Mouse (Mus musculus): ENCODE measurements around the gene Scoc. TPM values are rescaled to one million over a fixed set of nuclear protein-coding genes. Genes with fewer than 3 reads are reported as not detected.
"Not testable (repeated sequence)": the region's sequence is repeated elsewhere in the genome, so short reads cannot be mapped to it uniquely, and the experiment has no call there.

Gene Scoc
- polyA plus RNA-seq, 1 experiment from 2014 or later = 199 TPM

GRCm38 (mm10) chr8:83429071-83429524 lies 29.1 kb downstream of the Scoc start:
- no peaks in the 10 kb centered on the region for H3K4me1 ChIP-seq (ENCODE audit: control insufficient read depth, insufficient read depth, low read length)
- WGBS = 69% methylated on average over 4 of the region's 4 CpGs
- no peaks in the 10 kb centered on the region for H3K27me3 ChIP-seq (ENCODE audit: control insufficient read depth, insufficient read depth, low read length)
- H3K27ac ChIP-seq (ENCODE audit: low read depth, low read length) = no peak overlapping the region
- H3K4me3 ChIP-seq (ENCODE audit: low read depth, low read length) = no peak overlapping the region
- no peak overlapping the region for H3K4me2 ChIP-seq
- no peak overlapping the region for H3K9ac ChIP-seq (ENCODE audit: low read length)
- H3K36me3 ChIP-seq (ENCODE audit: control insufficient read depth, insufficient read depth, low read length) = peaks cover 5% of the 10 kb centered on the region; the same call in 1 of the 2 replicates
- no peaks in the 10 kb centered on the region for H3K9me3 ChIP-seq (ENCODE audit: control insufficient read depth, low read length)
- ATAC-seq (ENCODE audit: low FRiP score) (no peak), DNase-seq (ENCODE audit: low spot score, missing footprints) (no peak)

GRCm38 (mm10) chr8:83428621-83429020 lies 29.6 kb downstream of the Scoc start:
- not testable (repeated sequence) for H3K4me1 ChIP-seq (ENCODE audit: control insufficient read depth, insufficient read depth, low read length); H3K9ac ChIP-seq (ENCODE audit: low read length); H3K27me3 ChIP-seq (ENCODE audit: control insufficient read depth, insufficient read depth, low read length); H3K9me3 ChIP-seq (ENCODE audit: control insufficient read depth, low read length); H3K36me3 ChIP-seq (ENCODE audit: control insufficient read depth, insufficient read depth, low read length); H3K27ac ChIP-seq (ENCODE audit: low read depth, low read length); H3K4me3 ChIP-seq (ENCODE audit: low read depth, low read length); H3K4me2 ChIP-seq; ATAC-seq (ENCODE audit: low FRiP score); DNase-seq (ENCODE audit: low spot score, missing footprints)
- 89% methylated on average over 3 of the region's 3 CpGs for WGBS

GRCm38 (mm10) chr8:83426949-83427348 lies 31.2 kb downstream of the Scoc start:
- Histone ChIP-seq H3K4me1 (ENCODE audit: control insufficient read depth, insufficient read depth, low read length) (no peaks in the 10 kb centered on the region), H3K9me3 (ENCODE audit: control insufficient read depth, low read length) (no peaks in the 10 kb centered on the region), H3K36me3 (ENCODE audit: control insufficient read depth, insufficient read depth, low read length) (no peaks in the 10 kb centered on the region), H3K27me3 (ENCODE audit: control insufficient read depth, insufficient read depth, low read length) (no peaks in the 10 kb centered on the region), H3K4me2 (no peak overlapping the region), H3K9ac (ENCODE audit: low read length) (no peak overlapping the region), H3K4me3 (ENCODE audit: low read depth, low read length) (no peak overlapping the region), H3K27ac (ENCODE audit: low read depth, low read length) (no peak overlapping the region)
- WGBS = 85% methylated on average over 7 of the region's 7 CpGs
- no peak for DNase-seq (ENCODE audit: low spot score, missing footprints)
- ATAC-seq (ENCODE audit: low FRiP score) = no peak

GRCm38 (mm10) chr8:83426104-83426759 lies 32.0 kb downstream of the Scoc start:
- Histone ChIP-seq H3K36me3 (ENCODE audit: control insufficient read depth, insufficient read depth, low read length) (no peaks in the 10 kb centered on the region), H3K4me2 (no peak overlapping the region), H3K4me3 (ENCODE audit: low read depth, low read length) (no peak overlapping the region), H3K4me1 (ENCODE audit: control insufficient read depth, insufficient read depth, low read length) (no peaks in the 10 kb centered on the region), H3K27me3 (ENCODE audit: control insufficient read depth, insufficient read depth, low read length) (no peaks in the 10 kb centered on the region), H3K27ac (ENCODE audit: low read depth, low read length) (no peak overlapping the region), H3K9me3 (ENCODE audit: control insufficient read depth, low read length) (no peaks in the 10 kb centered on the region), H3K9ac (ENCODE audit: low read length) (no peak overlapping the region)
- ATAC-seq (ENCODE audit: low FRiP score) = no peak
- WGBS = 85% methylated on average over 11 of the region's 11 CpGs
- no peak for DNase-seq (ENCODE audit: low spot score, missing footprints)

- no peak for DNase-seq (ENCODE audit: low spot score, missing footprints)
- no peak overlapping the region for H3K9ac ChIP-seq (ENCODE audit: low read length)
- no peak overlapping the region for H3K27ac ChIP-seq (ENCODE audit: low read depth, low read length)
- H3K4me2 ChIP-seq = no peak overlapping the region
- 88% methylated on average over 6 of the region's 6 CpGs for WGBS
- H3K36me3 ChIP-seq (ENCODE audit: control insufficient read depth, insufficient read depth, low read length) = no peaks in the 10 kb centered on the region
- H3K9me3 ChIP-seq (ENCODE audit: control insufficient read depth, low read length) = no peaks in the 10 kb centered on the region
- no peak for ATAC-seq (ENCODE audit: low FRiP score)
- no peaks in the 10 kb centered on the region for H3K27me3 ChIP-seq (ENCODE audit: control insufficient read depth, insufficient read depth, low read length)
- no peaks in the 10 kb centered on the region for H3K4me1 ChIP-seq (ENCODE audit: control insufficient read depth, insufficient read depth, low read length)
- no peak overlapping the region for H3K4me3 ChIP-seq (ENCODE audit: low read depth, low read length)
Observed at GRCm38 (mm10) chr8:83425202-83425601, 33.0 kb downstream of the Scoc start.

GRCm38 (mm10) chr8:83423032-83423825 lies 35.0 kb downstream of the Scoc start:
- Histone ChIP-seq H3K36me3 (ENCODE audit: control insufficient read depth, insufficient read depth, low read length) (no peaks in the 10 kb centered on the region), H3K27me3 (ENCODE audit: control insufficient read depth, insufficient read depth, low read length) (no peaks in the 10 kb centered on the region), H3K4me1 (ENCODE audit: control insufficient read depth, insufficient read depth, low read length) (no peaks in the 10 kb centered on the region), H3K9me3 (ENCODE audit: control insufficient read depth, low read length) (no peaks in the 10 kb centered on the region), H3K9ac (ENCODE audit: low read length) (no peak overlapping the region), H3K4me2 (no peak overlapping the region), H3K4me3 (ENCODE audit: low read depth, low read length) (no peak overlapping the region), H3K27ac (ENCODE audit: low read depth, low read length) (no peak overlapping the region)
- WGBS = 76% methylated on average over 13 of the region's 13 CpGs
- DNase-seq (ENCODE audit: low spot score, missing footprints) = no peak
- ATAC-seq (ENCODE audit: low FRiP score) = no peak

- H3K36me3 ChIP-seq (ENCODE audit: control insufficient read depth, insufficient read depth, low read length) = no peaks in the 10 kb centered on the region
- H3K9me3 ChIP-seq (ENCODE audit: control insufficient read depth, low read length) = no peaks in the 10 kb centered on the region
- 100% methylated on average over 1 of the region's 1 CpGs for WGBS
- H3K27ac ChIP-seq (ENCODE audit: low read depth, low read length) = no peak overlapping the region
- no peak overlapping the region for H3K4me3 ChIP-seq (ENCODE audit: low read depth, low read length)
- DNase-seq (ENCODE audit: low spot score, missing footprints) = no peak
- no peaks in the 10 kb centered on the region for H3K4me1 ChIP-seq (ENCODE audit: control insufficient read depth, insufficient read depth, low read length)
- H3K27me3 ChIP-seq (ENCODE audit: control insufficient read depth, insufficient read depth, low read length) = no peaks in the 10 kb centered on the region
- no peak for ATAC-seq (ENCODE audit: low FRiP score)
- no peak overlapping the region for H3K4me2 ChIP-seq
- no peak overlapping the region for H3K9ac ChIP-seq (ENCODE audit: low read length)
Observed at GRCm38 (mm10) chr8:83421354-83421753, 36.8 kb downstream of the Scoc start.

GRCm38 (mm10) chr8:83418805-83419516 lies 39.2 kb downstream of the Scoc start:
- Histone ChIP-seq H3K9me3 (ENCODE audit: control insufficient read depth, low read length) (no peaks in the 10 kb centered on the region), H3K4me2 (no peak overlapping the region), H3K9ac (ENCODE audit: low read length) (no peak overlapping the region), H3K4me3 (ENCODE audit: low read depth, low read length) (no peak overlapping the region), H3K27me3 (ENCODE audit: control insufficient read depth, insufficient read depth, low read length) (no peaks in the 10 kb centered on the region), H3K27ac (ENCODE audit: low read depth, low read length) (no peak overlapping the region), H3K4me1 (ENCODE audit: control insufficient read depth, insufficient read depth, low read length) (no peaks in the 10 kb centered on the region), H3K36me3 (ENCODE audit: control insufficient read depth, insufficient read depth, low read length) (no peaks in the 10 kb centered on the region)
- DNase-seq (ENCODE audit: low spot score, missing footprints) (no peak), ATAC-seq (ENCODE audit: low FRiP score) (no peak)
- WGBS = 89% methylated on average over 11 of the region's 11 CpGs

GRCm38 (mm10) chr8:83417970-83418369 lies 40.2 kb downstream of the Scoc start:
- ATAC-seq (ENCODE audit: low FRiP score) = no peak

More at GRCm38 (mm10) chr8:83417970-83418369, 40.2 kb downstream of the Scoc start:
- Histone ChIP-seq H3K27me3 (ENCODE audit: control insufficient read depth, insufficient read depth, low read length) (no peaks in the 10 kb centered on the region), H3K27ac (ENCODE audit: low read depth, low read length) (no peak overlapping the region), H3K4me1 (ENCODE audit: control insufficient read depth, insufficient read depth, low read length) (no peaks in the 10 kb centered on the region), H3K4me2 (no peak overlapping the region), H3K36me3 (ENCODE audit: control insufficient read depth, insufficient read depth, low read length) (no peaks in the 10 kb centered on the region), H3K9me3 (ENCODE audit: control insufficient read depth, low read length) (no peaks in the 10 kb centered on the region), H3K9ac (ENCODE audit: low read length) (no peak overlapping the region), H3K4me3 (ENCODE audit: low read depth, low read length) (no peak overlapping the region)
- DNase-seq (ENCODE audit: low spot score, missing footprints) = no peak
- 81% methylated on average over 6 of the region's 6 CpGs for WGBS
